Mouse (Mus musculus) limb, embryonic 14.5 days (tissue): ENCODE measurements around the gene Fam208b. TPM values are rescaled to one million over a fixed set of nuclear protein-coding genes. Genes with fewer than 3 reads are reported as not detected.

Source experiments
- ATAC-seq: fragments of 200-750 bp; cut with Nextera tagmentation; 2 replicates; pipeline ENCODE4 v1.8.0; 2017; ENCODE audit warnings: low read depth, moderate number of reproducible peaks, moderate TSS enrichment; ENCODE audit not compliant: low FRiP score
- DNase-seq: peaks from one replicate; pipeline ENCODE4 v3.0.0-alpha.2; 2015; ENCODE audit warnings: low spot score
- H3K27ac ChIP-seq: fragments of 300-500 bp; sonication (generic); replicated peaks from 2 replicates; pipeline ENCODE4 v1.5.1; 2014; ENCODE audit warnings: low read depth, mild to moderate bottlenecking, low read length, moderate library complexity, mixed read lengths
- H3K27me3 ChIP-seq: fragments of 300-500 bp; sonication (generic); 2 replicates; pipeline ENCODE4 v1.6.1; 2014; ENCODE audit warnings: low read length, mixed read lengths; ENCODE audit not compliant: control insufficient read depth, insufficient read depth
- H3K36me3 ChIP-seq: fragments of 300-500 bp; sonication (generic); 2 replicates; pipeline ENCODE4 v1.6.1; 2014; ENCODE audit warnings: mild to moderate bottlenecking, low read length, moderate library complexity, mixed read lengths; ENCODE audit not compliant: control insufficient read depth, insufficient read depth
- H3K4me1 ChIP-seq: fragments of 300-500 bp; sonication (generic); 2 replicates; pipeline ENCODE4 v1.6.1; 2014; ENCODE audit warnings: antibody characterized with exemption, low read length, mixed read lengths; ENCODE audit not compliant: control insufficient read depth, insufficient read depth
- H3K4me2 ChIP-seq: fragments of 300-500 bp; sonication (generic); replicated peaks from 2 replicates; pipeline ENCODE4 v1.6.1; 2014; ENCODE audit warnings: low read depth, mild to moderate bottlenecking, low read length, moderate library complexity; ENCODE audit not compliant: severe bottlenecking
- H3K4me3 ChIP-seq: fragments of 300-500 bp; sonication (generic); replicated peaks from 2 replicates; pipeline ENCODE4 v1.5.1; 2014; ENCODE audit warnings: low read length
- H3K9ac ChIP-seq: fragments of 300-500 bp; sonication (generic); 2 replicates; pipeline ENCODE4 v1.6.1; 2014; ENCODE audit warnings: mild to moderate bottlenecking, low read depth, low read length, moderate library complexity; ENCODE audit not compliant: severe bottlenecking
- H3K9me3 ChIP-seq: fragments of 300-500 bp; sonication (generic); 2 replicates; pipeline ENCODE4 v1.6.1; 2016; ENCODE audit warnings: low read length; ENCODE audit not compliant: control insufficient read depth
- POLR2A ChIP-seq: fragments of 200-500 bp; IDR thresholded peaks from 2 replicates; pipeline ENCODE4 v1.8.0; 2012; ENCODE audit warnings: inconsistent platforms, mild to moderate bottlenecking, moderate library complexity, borderline replicate concordance; ENCODE audit not compliant: insufficient read depth, insufficient read length; ENCODE audit errors: extremely low read depth
- WGBS: fragments of 180-500 bp; shearing (Covaris S2); extraction: QIAGEN DNeasy Blood & Tissue Kit; methylation state at CpG from one replicate; pipeline ENCODE4 v1.1.7; 2014; 5-methylcytosine and 5-hydroxymethylcytosine counted together
- polyA plus RNA-seq, 2 experiments: library from polyadenylated mRNA; depleted of rRNA in 1 of 2; stranded (reverse) in 1 of 2; unstranded in 1 of 2; fragments of >200 nt; fragmentation: Nextera tagmentation in 1 of 2; extraction: Ambion mirVana in 1 of 2; gene quantifications; 2 replicates each; pipeline versions ENCODE4 v1.2.1 to v1.2.3; 2012 to 2014

Fam208b gene
- polyA plus RNA-seq, 2 experiments: 19.6 to 29.9 TPM

DNA sequence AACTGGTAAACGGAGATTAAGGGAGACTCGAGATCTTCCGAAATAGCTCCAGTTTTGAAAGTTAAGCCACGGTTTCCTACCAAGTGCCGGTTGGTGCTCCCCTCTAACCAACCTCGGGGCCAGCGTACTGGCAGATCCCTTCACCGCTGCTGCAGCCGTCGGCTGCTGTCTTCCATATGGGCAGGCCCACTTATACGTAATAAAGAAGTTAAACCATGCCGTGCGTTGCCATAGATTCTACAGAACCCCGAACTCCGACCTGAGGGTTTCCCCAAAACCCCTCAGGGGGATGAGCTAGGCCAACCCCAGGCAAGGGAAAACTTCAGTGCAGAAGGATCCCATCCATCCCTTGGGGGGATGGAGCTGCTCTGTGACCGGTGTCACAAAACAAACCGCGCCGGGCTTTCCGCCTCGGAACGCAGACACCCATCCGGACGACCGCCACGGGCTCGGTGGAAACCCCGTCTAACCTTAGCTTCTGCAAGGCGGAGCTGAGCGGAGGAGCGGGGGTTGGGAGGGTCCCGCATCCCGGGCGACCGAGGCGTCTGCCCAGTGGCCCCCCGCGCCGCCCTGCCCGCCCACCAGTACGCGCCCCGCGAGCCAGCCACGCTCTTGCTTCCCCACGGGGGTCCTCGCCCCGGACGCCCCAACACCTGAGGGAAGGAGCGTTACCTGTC is 652 bp downstream of the Fam208b start:
- DNase-seq (peak; percentile 18), ATAC-seq (peak; percentile 25)
- H3K9me3 ChIP-seq: no peaks in the 10 kb centered on the region
- no peaks in the 10 kb centered on the region for H3K36me3 ChIP-seq
- H3K4me1 ChIP-seq: no peaks in the 10 kb centered on the region
- no peak for TF ChIP-seq POLR2A
- 1% methylated on average over 45 of the region's 50 CpGs for WGBS
- peak overlapping the region; percentile 52 for H3K4me2 ChIP-seq
- peak overlapping the region; percentile 96 for H3K27ac ChIP-seq
- peak overlapping the region; percentile 94 for H3K4me3 ChIP-seq
- no peaks in the 10 kb centered on the region for H3K27me3 ChIP-seq
- peak overlapping the region; percentile 88 for H3K9ac ChIP-seq

GRCm38 (mm10) chr13:3609780-3610117 is 1.2 kb downstream of the Fam208b start:
- no peaks in the 10 kb centered on the region for H3K36me3 ChIP-seq
- TF ChIP-seq POLR2A: no peak
- ATAC-seq (no peak), DNase-seq (no peak)
- H3K9ac ChIP-seq: peak overlapping the region; percentile 88
- H3K27me3 ChIP-seq: no peaks in the 10 kb centered on the region
- 0 out of 2 replicates have a peak overlapping the region, but pooled peaks have one; percentile 96 for H3K27ac ChIP-seq
- peak overlapping the region; percentile 94 for H3K4me3 ChIP-seq
- WGBS: 25% methylated on average over 8 of the region's 8 CpGs
- H3K4me2 ChIP-seq: peak overlapping the region; percentile 52
- no peaks in the 10 kb centered on the region for H3K4me1 ChIP-seq
- H3K9me3 ChIP-seq: no peaks in the 10 kb centered on the region

- H3K36me3 ChIP-seq: peaks cover 60% of the 10 kb centered on the region
- no peak for TF ChIP-seq POLR2A
These were observed 14.7 kb downstream of the Fam208b start for GRCm38 (mm10) chr13:3596232-3596631.

GRCm38 (mm10) chr13:3594311-3594710 is 16.6 kb downstream of the Fam208b start:
- H3K27ac ChIP-seq: no peak overlapping the region
- no peak for TF ChIP-seq POLR2A
- no peaks in the 10 kb centered on the region for H3K9me3 ChIP-seq
- no peak overlapping the region for H3K4me2 ChIP-seq
- H3K36me3 ChIP-seq: peaks cover 65% of the 10 kb centered on the region
- 91% methylated on average over 1 of the region's 1 CpGs for WGBS
- ATAC-seq: no peak
- H3K27me3 ChIP-seq: no peaks in the 10 kb centered on the region
- H3K9ac ChIP-seq: no peak overlapping the region
- H3K4me1 ChIP-seq: no peaks in the 10 kb centered on the region
- no peak for DNase-seq
- H3K4me3 ChIP-seq: no peak overlapping the region

More at GRCm38 (mm10) chr13:3596232-3596631, 14.7 kb downstream of the Fam208b start:
- 92% methylated on average over 6 of the region's 6 CpGs for WGBS
- Histone ChIP-seq H3K9me3 (no peaks in the 10 kb centered on the region), H3K9ac (no peak overlapping the region), H3K4me3 (no peak overlapping the region), H3K4me2 (no peak overlapping the region), H3K27me3 (no peaks in the 10 kb centered on the region), H3K27ac (no peak overlapping the region), H3K4me1 (no peaks in the 10 kb centered on the region)
- no peak for ATAC-seq
- no peak for DNase-seq

GRCm38 (mm10) chr13:3590789-3591188 is 20.1 kb downstream of the Fam208b start:
- Histone ChIP-seq H3K9ac (no peak overlapping the region), H3K27me3 (no peaks in the 10 kb centered on the region), H3K4me1 (no peaks in the 10 kb centered on the region), H3K27ac (no peak overlapping the region), H3K4me2 (no peak overlapping the region), H3K36me3 (peaks cover 57% of the 10 kb centered on the region), H3K4me3 (no peak overlapping the region), H3K9me3 (no peaks in the 10 kb centered on the region)
- ATAC-seq (no peak), DNase-seq (no peak)
- 86% methylated on average over 3 of the region's 3 CpGs for WGBS
- TF ChIP-seq POLR2A: no peak
